Mouse (Mus musculus): ENCODE results near the gene Nynrin. TPM values are rescaled to one million over a fixed set of nuclear protein-coding genes. Genes with fewer than 3 reads are reported as not detected.
A peak's percentile ranks its signal among the peaks of the same experiment; 100 is the strongest.

The Nynrin gene
- polyA plus RNA-seq, 1 experiment = 2.0 TPM

GRCm38 (mm10) chr14:55852646-55853551 is 911 bp upstream of the Nynrin start:
- Histone ChIP-seq H3K27me3 (ENCODE audit: control insufficient read depth, insufficient read depth, low read length) (no peaks in the 10 kb centered on the region), H3K36me3 (ENCODE audit: control insufficient read depth, insufficient read depth, low read length) (no peaks in the 10 kb centered on the region), H3K4me3 (ENCODE audit: control insufficient read depth, insufficient read depth, low read length) (no peak overlapping the region), H3K4me1 (replicated peaks; ENCODE audit: control insufficient read depth, insufficient read depth, low read length) (peaks cover 17% of the 10 kb centered on the region), H3K27ac (ENCODE audit: control insufficient read depth, insufficient read depth, low read length) (no peak overlapping the region)
- DNase-seq = no peak
- WGBS = 47% methylated on average over 11 of the region's 11 CpGs
- TF ChIP-seq POLR2A (IDR thresholded peaks at IDR 0.05; ENCODE audit: control insufficient read depth, extremely low read depth, insufficient read depth, low read length, poor library complexity) (no peak), CTCF (IDR thresholded peaks at IDR 0.05; ENCODE audit: borderline replicate concordance, control insufficient read depth, extremely low read depth, insufficient read depth, low read length, poor library complexity) (no peak)

- H3K4me1 ChIP-seq (replicated peaks; ENCODE audit: control insufficient read depth, insufficient read depth, low read length) = peaks cover 17% of the 10 kb centered on the region
- no peaks in the 10 kb centered on the region for H3K27me3 ChIP-seq (ENCODE audit: control insufficient read depth, insufficient read depth, low read length)
- 14% methylated on average over 9 of the region's 9 CpGs for WGBS
- peak overlapping the region; percentile 59 for H3K4me3 ChIP-seq (ENCODE audit: control insufficient read depth, insufficient read depth, low read length)
- peak overlapping the region; percentile 7; the same call in 1 of the 2 replicates for H3K27ac ChIP-seq (ENCODE audit: control insufficient read depth, insufficient read depth, low read length)
- no peak for DNase-seq
- no peak for TF ChIP-seq CTCF (IDR thresholded peaks at IDR 0.05; ENCODE audit: borderline replicate concordance, control insufficient read depth, extremely low read depth, insufficient read depth, low read length, poor library complexity)
- TF ChIP-seq POLR2A (IDR thresholded peaks at IDR 0.05; ENCODE audit: control insufficient read depth, extremely low read depth, insufficient read depth, low read length, poor library complexity) = no peak
- no peaks in the 10 kb centered on the region for H3K36me3 ChIP-seq (ENCODE audit: control insufficient read depth, insufficient read depth, low read length)
Observed at GRCm38 (mm10) chr14:55854406-55855100, 743 bp downstream of the Nynrin start.

GRCm38 (mm10) chr14:55855101-55855561 is 1.3 kb downstream of the Nynrin start:
- H3K27me3 ChIP-seq (ENCODE audit: control insufficient read depth, insufficient read depth, low read length) = no peaks in the 10 kb centered on the region
- H3K4me1 ChIP-seq (replicated peaks; ENCODE audit: control insufficient read depth, insufficient read depth, low read length) = peaks cover 17% of the 10 kb centered on the region
- 71% methylated on average over 4 of the region's 4 CpGs for WGBS
- peak overlapping the region; percentile 7; the same call in 1 of the 2 replicates for H3K27ac ChIP-seq (ENCODE audit: control insufficient read depth, insufficient read depth, low read length)
- DNase-seq = no peak
- no peaks in the 10 kb centered on the region for H3K36me3 ChIP-seq (ENCODE audit: control insufficient read depth, insufficient read depth, low read length)
- no peak overlapping the region for H3K4me3 ChIP-seq (ENCODE audit: control insufficient read depth, insufficient read depth, low read length)
- TF ChIP-seq POLR2A (IDR thresholded peaks at IDR 0.05; ENCODE audit: control insufficient read depth, extremely low read depth, insufficient read depth, low read length, poor library complexity) (no peak), CTCF (IDR thresholded peaks at IDR 0.05; ENCODE audit: borderline replicate concordance, control insufficient read depth, extremely low read depth, insufficient read depth, low read length, poor library complexity) (no peak)

GRCm38 (mm10) chr14:55857588-55857987 is 3.8 kb downstream of the Nynrin start:
- TF ChIP-seq CTCF (IDR thresholded peaks at IDR 0.05; ENCODE audit: borderline replicate concordance, control insufficient read depth, extremely low read depth, insufficient read depth, low read length, poor library complexity) (no peak), POLR2A (IDR thresholded peaks at IDR 0.05; ENCODE audit: control insufficient read depth, extremely low read depth, insufficient read depth, low read length, poor library complexity) (no peak)
- Histone ChIP-seq H3K27ac (ENCODE audit: control insufficient read depth, insufficient read depth, low read length) (no peak overlapping the region), H3K27me3 (ENCODE audit: control insufficient read depth, insufficient read depth, low read length) (no peaks in the 10 kb centered on the region), H3K4me1 (replicated peaks; ENCODE audit: control insufficient read depth, insufficient read depth, low read length) (peaks cover 17% of the 10 kb centered on the region), H3K36me3 (ENCODE audit: control insufficient read depth, insufficient read depth, low read length) (no peaks in the 10 kb centered on the region), H3K4me3 (ENCODE audit: control insufficient read depth, insufficient read depth, low read length) (no peak overlapping the region)
- DNase-seq = no peak
- WGBS = 90% methylated on average over 4 of the region's 4 CpGs

DNA sequence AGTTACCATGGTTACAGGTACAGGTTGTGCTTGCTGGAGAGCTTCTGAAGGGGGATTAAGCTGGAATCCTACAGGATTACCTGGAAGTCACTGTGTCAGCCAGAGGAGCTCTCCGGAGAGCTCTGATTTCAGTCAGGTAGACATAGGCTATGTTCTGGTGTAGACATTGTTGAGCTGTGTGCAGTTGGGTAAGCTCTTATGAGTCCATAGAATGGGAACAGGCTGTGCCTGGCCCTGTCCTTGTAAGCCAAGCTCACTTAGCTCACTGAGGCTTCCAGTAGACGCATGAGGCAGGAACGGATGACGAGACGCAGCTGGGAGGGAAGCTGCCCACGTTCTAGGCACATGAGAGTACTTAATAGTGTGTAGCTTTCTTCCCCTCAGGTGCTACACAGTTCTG is 8.4 kb downstream of the Nynrin start:
- 93% methylated on average over 6 of the region's 6 CpGs for WGBS
- no peak for DNase-seq
- TF ChIP-seq POLR2A (IDR thresholded peaks at IDR 0.05; ENCODE audit: control insufficient read depth, extremely low read depth, insufficient read depth, low read length, poor library complexity) (no peak), CTCF (IDR thresholded peaks at IDR 0.05; ENCODE audit: borderline replicate concordance, control insufficient read depth, extremely low read depth, insufficient read depth, low read length, poor library complexity) (no peak)
- H3K27me3 ChIP-seq (ENCODE audit: control insufficient read depth, insufficient read depth, low read length) = no peaks in the 10 kb centered on the region
- no peaks in the 10 kb centered on the region for H3K36me3 ChIP-seq (ENCODE audit: control insufficient read depth, insufficient read depth, low read length)
- H3K4me3 ChIP-seq (ENCODE audit: control insufficient read depth, insufficient read depth, low read length) = no peak overlapping the region
- H3K4me1 ChIP-seq (replicated peaks; ENCODE audit: control insufficient read depth, insufficient read depth, low read length) = no peaks in the 10 kb centered on the region
- no peak overlapping the region for H3K27ac ChIP-seq (ENCODE audit: control insufficient read depth, insufficient read depth, low read length)

DNA sequence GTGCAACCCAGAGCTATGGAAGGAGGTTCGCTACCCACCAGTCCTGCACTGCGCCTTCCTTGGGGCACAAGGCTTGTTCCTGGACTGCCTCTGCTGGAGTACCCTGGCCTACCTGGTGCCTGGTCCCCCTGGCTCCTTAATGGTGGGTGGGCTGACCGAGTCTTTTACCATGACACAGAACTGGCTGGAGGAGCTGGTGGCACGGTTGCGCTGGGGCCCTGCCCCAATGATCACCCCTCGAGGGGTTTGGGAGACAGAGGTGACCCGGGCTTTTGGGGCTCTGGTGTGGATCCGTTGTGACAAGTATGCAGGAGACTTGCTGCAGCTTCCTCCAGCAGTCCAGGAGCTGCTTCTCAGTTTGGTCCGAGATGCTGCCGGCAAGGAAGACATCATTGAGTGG is 9.2 kb downstream of the Nynrin start:
- Histone ChIP-seq H3K36me3 (ENCODE audit: control insufficient read depth, insufficient read depth, low read length) (no peaks in the 10 kb centered on the region), H3K27me3 (ENCODE audit: control insufficient read depth, insufficient read depth, low read length) (no peaks in the 10 kb centered on the region)
- TF ChIP-seq POLR2A (IDR thresholded peaks at IDR 0.05; ENCODE audit: control insufficient read depth, extremely low read depth, insufficient read depth, low read length, poor library complexity) (no peak), CTCF (IDR thresholded peaks at IDR 0.05; ENCODE audit: borderline replicate concordance, control insufficient read depth, extremely low read depth, insufficient read depth, low read length, poor library complexity) (no peak)

More for the DNA sequence above, 9.2 kb downstream of the Nynrin start:
- H3K27ac ChIP-seq (ENCODE audit: control insufficient read depth, insufficient read depth, low read length) = no peak overlapping the region
- 97% methylated on average over 10 of the region's 10 CpGs for WGBS
- no peaks in the 10 kb centered on the region for H3K4me1 ChIP-seq (replicated peaks; ENCODE audit: control insufficient read depth, insufficient read depth, low read length)
- H3K4me3 ChIP-seq (ENCODE audit: control insufficient read depth, insufficient read depth, low read length) = no peak overlapping the region
- no peak for DNase-seq
